Mouse (Mus musculus) hindbrain, embryonic 14.5 days (tissue): Measurements from ENCODE around the gene Il13. TPM values are rescaled to one million over a fixed set of nuclear protein-coding genes. Genes with fewer than 3 reads are reported as not detected.
A peak's percentile ranks its signal among the peaks of the same experiment; 100 is the strongest.

Experiments used
- ATAC-seq: fragments of 200-750 bp; cut with Nextera tagmentation; 2 replicates; pipeline ENCODE4 v1.8.0; 2017; ENCODE audit warnings: moderate number of reproducible peaks, mild to moderate bottlenecking, moderate TSS enrichment, moderate library complexity; ENCODE audit not compliant: low FRiP score
- DNase-seq: peaks from one replicate; pipeline ENCODE4 v3.0.0-alpha.2; 2015; ENCODE audit warnings: low spot score
- H3K27ac ChIP-seq: fragments of 300-500 bp; sonication (generic); 2 replicates; pipeline ENCODE4 v1.5.1; 2014; ENCODE audit warnings: mild to moderate bottlenecking, moderate library complexity
- H3K27me3 ChIP-seq: fragments of 300-500 bp; sonication (generic); 2 replicates; pipeline ENCODE4 v1.6.1; 2014; ENCODE audit warnings: mild to moderate bottlenecking, low read length, mixed read lengths; ENCODE audit not compliant: control insufficient read depth, insufficient read depth
- H3K36me3 ChIP-seq: fragments of 300-500 bp; sonication (generic); replicated peaks from 2 replicates; pipeline ENCODE4 v1.6.1; 2014; ENCODE audit not compliant: control insufficient read depth, insufficient read depth
- H3K4me1 ChIP-seq: fragments of 300-500 bp; sonication (generic); replicated peaks from 2 replicates; pipeline ENCODE4 v1.6.1; 2014; ENCODE audit warnings: antibody characterized with exemption, low read length, mixed read lengths; ENCODE audit not compliant: control insufficient read depth, insufficient read depth
- H3K4me2 ChIP-seq: fragments of 300-500 bp; sonication (generic); replicated peaks from 2 replicates; pipeline ENCODE4 v1.6.1; 2014; ENCODE audit warnings: mild to moderate bottlenecking, moderate library complexity
- H3K4me3 ChIP-seq: fragments of 300-500 bp; sonication (generic); replicated peaks from 2 replicates; pipeline ENCODE4 v1.5.1; 2014; ENCODE audit warnings: mild to moderate bottlenecking, low read length
- H3K9ac ChIP-seq: fragments of 300-500 bp; sonication (generic); 2 replicates; pipeline ENCODE4 v1.6.1; 2014
- H3K9me3 ChIP-seq: fragments of 300-500 bp; sonication (generic); 2 replicates; pipeline ENCODE4 v1.6.1; 2016; ENCODE audit warnings: low read length; ENCODE audit not compliant: control insufficient read depth
- whole genome bisulfite sequencing: fragments of 180-500 bp; shearing (Covaris S2); extraction: QIAGEN DNeasy Blood & Tissue Kit; methylation state at CpG from one replicate; pipeline ENCODE4 v1.1.7; 2014; 5-methylcytosine and 5-hydroxymethylcytosine counted together
- polyA plus RNA-seq: library from polyadenylated mRNA; unstranded; fragments of >200 nt; fragmentation: Nextera tagmentation; extraction: Ambion mirVana; gene quantifications from 2 replicates; pipeline ENCODE4 v1.2.1, GENCODE M21; 2014

Gene Il13
- polyA plus RNA-seq, 1 experiment from 2014 or later: not detected

DNA sequence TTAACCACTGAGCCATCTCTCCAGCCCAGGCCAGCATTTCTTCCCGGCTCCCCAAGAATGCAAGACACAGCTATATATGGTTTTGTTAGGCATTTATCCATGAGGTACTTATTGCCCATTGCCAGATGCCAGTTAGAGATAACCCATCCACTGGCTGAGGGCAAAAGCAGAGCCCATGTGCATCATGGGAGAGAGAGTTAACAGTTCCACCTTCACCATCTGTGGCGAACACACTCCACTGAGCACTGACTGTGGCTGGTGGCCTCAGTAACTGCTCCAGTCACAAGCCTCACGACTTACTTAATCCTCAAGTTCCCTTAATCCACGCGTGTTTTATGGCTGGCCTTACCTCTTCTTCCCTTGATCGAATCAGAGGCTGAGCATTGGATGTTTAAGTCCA is 25.3 kb downstream of the Il13 start:
- Histone ChIP-seq H3K27ac (no peak overlapping the region), H3K9ac (no peak overlapping the region), H3K4me1 (no peaks in the 10 kb centered on the region), H3K4me2 (no peak overlapping the region), H3K9me3 (no peaks in the 10 kb centered on the region), H3K36me3 (no peaks in the 10 kb centered on the region), H3K4me3 (no peak overlapping the region), H3K27me3 (no peaks in the 10 kb centered on the region)
- DNase-seq (no peak), ATAC-seq (no peak)
- WGBS: 82% methylated on average over 6 of the region's 6 CpGs

DNA sequence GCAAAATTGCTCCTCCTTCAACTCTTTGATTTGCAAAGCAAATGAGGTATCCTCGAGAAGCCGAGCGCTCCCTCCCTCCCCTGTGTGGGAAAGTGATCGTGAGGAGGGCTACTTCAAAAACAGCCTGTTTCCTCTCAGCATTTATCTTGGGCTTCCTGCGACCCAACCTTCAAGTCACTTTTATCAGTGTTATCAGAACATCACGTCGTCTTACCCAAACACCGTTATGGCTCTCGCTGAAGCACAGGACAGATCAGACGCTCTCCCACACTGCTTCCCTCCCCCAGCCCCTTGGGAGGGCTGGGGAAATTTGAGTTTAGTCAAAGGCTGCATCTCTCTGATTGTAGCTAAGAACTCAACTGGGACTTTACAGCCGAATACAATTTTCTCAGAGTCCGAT is 28.9 kb downstream of the Il13 start:
- Histone ChIP-seq H3K36me3 (peaks cover 29% of the 10 kb centered on the region), H3K4me3 (no peak overlapping the region), H3K4me1 (no peaks in the 10 kb centered on the region), H3K4me2 (no peak overlapping the region), H3K9ac (no peak overlapping the region), H3K9me3 (no peaks in the 10 kb centered on the region), H3K27ac (no peak overlapping the region), H3K27me3 (no peaks in the 10 kb centered on the region)
- 8% methylated on average over 12 of the region's 12 CpGs for WGBS
- no peak for ATAC-seq
- no peak for DNase-seq

DNA sequence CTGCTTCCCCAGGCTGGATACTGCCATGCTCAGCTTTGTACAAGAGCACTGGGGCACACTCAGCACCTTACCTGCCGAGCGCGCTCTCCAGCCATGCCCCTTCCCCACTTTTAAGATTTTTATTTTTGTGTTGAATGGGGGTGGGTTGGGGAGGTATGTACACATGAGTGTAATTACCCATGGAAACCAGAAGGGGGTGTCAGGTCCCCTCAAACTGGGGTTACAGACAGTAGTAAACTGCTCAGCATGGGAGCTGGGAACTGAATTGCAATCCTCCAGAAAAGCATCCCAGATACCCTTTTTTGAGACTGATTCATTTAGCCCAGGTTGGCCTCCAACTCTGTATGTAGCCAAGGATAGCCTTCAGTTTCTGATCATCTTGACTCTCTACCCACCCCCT is 29.5 kb downstream of the Il13 start:
- Histone ChIP-seq H3K4me1 (no peaks in the 10 kb centered on the region), H3K36me3 (peaks cover 36% of the 10 kb centered on the region), H3K4me3 (no peak overlapping the region), H3K27me3 (no peaks in the 10 kb centered on the region), H3K9ac (no peak overlapping the region), H3K4me2 (no peak overlapping the region), H3K27ac (no peak overlapping the region), H3K9me3 (no peaks in the 10 kb centered on the region)
- DNase-seq (no peak), ATAC-seq (no peak)
- 92% methylated on average over 3 of the region's 3 CpGs for WGBS

DNA sequence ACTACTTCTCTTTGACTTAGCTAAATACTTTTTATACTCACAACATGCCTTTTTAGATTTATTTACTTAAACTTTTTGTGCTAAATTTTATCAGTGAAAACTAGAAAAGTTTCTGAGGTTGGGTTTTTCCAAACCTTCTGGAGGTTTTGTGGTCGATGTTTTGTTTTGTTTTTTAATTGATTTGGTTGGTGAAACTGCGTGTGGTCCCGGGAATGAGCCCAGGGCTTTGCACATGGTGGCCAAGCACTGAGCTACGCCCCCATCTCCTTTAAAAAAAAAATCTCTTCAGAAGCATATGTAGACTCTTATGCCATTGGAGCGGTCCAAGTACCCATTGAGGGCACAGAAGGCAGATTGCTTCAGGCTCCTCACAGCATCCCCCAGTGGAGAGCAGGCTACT is 43.4 kb downstream of the Il13 start:
- Histone ChIP-seq H3K36me3 (peaks cover 93% of the 10 kb centered on the region), H3K4me1 (no peaks in the 10 kb centered on the region), H3K4me2 (no peak overlapping the region), H3K9ac (no peak overlapping the region), H3K9me3 (no peaks in the 10 kb centered on the region), H3K27ac (no peak overlapping the region), H3K27me3 (no peaks in the 10 kb centered on the region), H3K4me3 (no peak overlapping the region)
- ATAC-seq (no peak), DNase-seq (no peak)
- WGBS: 94% methylated on average over 5 of the region's 5 CpGs

DNA sequence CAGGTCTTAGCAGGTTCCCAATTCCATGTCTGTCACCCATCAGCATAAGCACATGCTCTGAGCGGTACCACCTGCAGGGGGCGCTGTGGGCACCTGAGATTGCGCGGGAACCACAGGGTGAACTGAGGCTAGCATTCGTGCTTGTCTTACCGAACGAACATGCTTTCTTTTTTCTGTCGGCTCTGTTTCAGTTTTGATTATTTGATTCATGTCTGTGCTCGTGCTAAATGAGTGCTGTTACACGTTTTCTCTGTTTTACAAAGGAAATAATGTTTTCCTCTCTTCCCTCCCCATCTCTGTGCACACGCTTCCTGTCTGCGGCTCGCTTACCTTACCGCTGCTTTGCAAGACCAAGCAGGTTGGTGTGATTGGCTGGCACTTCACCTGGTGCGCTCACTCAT is 44.1 kb downstream of the Il13 start:
- Histone ChIP-seq H3K4me2 (no peak overlapping the region), H3K27ac (no peak overlapping the region), H3K9ac (no peak overlapping the region), H3K27me3 (no peaks in the 10 kb centered on the region), H3K4me1 (no peaks in the 10 kb centered on the region), H3K4me3 (no peak overlapping the region), H3K36me3 (peaks cover 96% of the 10 kb centered on the region), H3K9me3 (no peaks in the 10 kb centered on the region)
- DNase-seq (peak; percentile 47), ATAC-seq (no peak)
- WGBS: 43% methylated on average over 15 of the region's 15 CpGs

DNA sequence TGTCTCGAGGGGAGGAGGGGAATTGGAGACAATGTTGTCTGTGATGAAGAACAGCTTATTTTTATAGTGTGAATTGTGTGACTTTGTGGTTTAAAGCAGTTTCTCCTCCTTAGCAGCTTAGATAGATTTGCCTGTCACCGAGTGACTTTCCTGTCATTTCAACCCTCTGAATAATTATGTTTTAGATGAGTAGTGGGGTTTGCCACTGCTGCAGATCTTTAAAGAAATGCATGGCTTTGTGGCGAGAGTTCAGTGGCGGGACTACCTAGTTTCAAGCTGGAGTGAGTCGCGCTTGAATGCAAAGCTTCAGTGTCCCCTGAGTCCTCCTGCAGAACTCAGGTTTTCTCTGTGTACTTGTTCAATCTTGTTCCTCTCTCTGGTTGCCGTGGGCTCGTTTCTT is 46.2 kb downstream of the Il13 start:
- WGBS: 81% methylated on average over 8 of the region's 8 CpGs

DNA sequence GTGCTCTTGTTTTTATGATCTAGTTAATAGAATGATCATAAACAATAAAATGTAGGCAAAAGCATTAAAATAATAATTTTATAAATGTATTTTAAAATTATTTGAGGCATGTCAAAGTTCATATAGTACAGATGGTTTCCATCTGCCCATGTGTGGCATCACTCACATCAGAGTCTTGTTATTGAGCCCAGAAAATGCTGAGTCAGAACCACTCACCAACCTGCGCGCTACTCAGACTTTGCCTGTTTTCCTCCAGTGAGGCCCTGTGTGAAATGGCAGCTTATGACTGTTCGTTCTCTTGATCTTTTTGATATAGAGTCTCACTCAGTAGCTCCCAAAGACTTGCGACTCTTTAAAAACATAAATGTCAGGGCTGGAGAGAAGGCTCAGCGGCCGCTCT is 49.0 kb downstream of the Il13 start:
- DNase-seq (no peak), ATAC-seq (no peak)
- no peaks in the 10 kb centered on the region for H3K27me3 ChIP-seq
- no peaks in the 10 kb centered on the region for H3K4me1 ChIP-seq
- H3K9ac ChIP-seq: no peak overlapping the region
- H3K4me3 ChIP-seq: no peak overlapping the region
- peaks cover 93% of the 10 kb centered on the region for H3K36me3 ChIP-seq
- 97% methylated on average over 6 of the region's 6 CpGs for WGBS
- H3K27ac ChIP-seq: no peak overlapping the region
- H3K9me3 ChIP-seq: no peaks in the 10 kb centered on the region
- no peak overlapping the region for H3K4me2 ChIP-seq

More for the DNA sequence above, 46.2 kb downstream of the Il13 start:
- H3K9me3 ChIP-seq: no peaks in the 10 kb centered on the region
- DNase-seq (no peak), ATAC-seq (no peak)
- no peaks in the 10 kb centered on the region for H3K27me3 ChIP-seq
- peaks cover 96% of the 10 kb centered on the region for H3K36me3 ChIP-seq
- no peak overlapping the region for H3K4me2 ChIP-seq
- no peak overlapping the region for H3K4me3 ChIP-seq
- no peaks in the 10 kb centered on the region for H3K4me1 ChIP-seq
- no peak overlapping the region for H3K27ac ChIP-seq
- no peak overlapping the region for H3K9ac ChIP-seq

DNA sequence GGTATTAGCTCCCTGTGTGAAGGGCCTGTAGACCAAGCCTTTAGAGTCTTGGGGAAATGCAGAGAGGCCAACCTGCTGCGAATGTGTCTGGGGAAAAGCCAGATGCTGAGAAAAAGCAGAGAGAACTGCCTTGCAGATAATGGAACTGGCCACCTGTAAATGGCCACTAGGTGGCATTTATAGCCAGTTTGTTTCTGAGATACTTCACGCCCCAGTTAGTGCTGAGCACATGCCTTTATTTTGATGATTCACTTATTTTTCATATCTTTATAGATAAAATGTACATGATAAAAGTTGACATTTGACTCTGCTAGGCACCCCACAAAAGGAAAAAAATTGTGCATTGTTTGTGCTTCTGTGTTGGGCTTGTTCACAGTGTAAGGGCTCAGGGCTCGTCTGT is 49.7 kb downstream of the Il13 start:
- H3K36me3 ChIP-seq: peaks cover 96% of the 10 kb centered on the region
- no peak overlapping the region for H3K4me3 ChIP-seq
- H3K27ac ChIP-seq: no peak overlapping the region
- no peaks in the 10 kb centered on the region for H3K9me3 ChIP-seq
- 66% methylated on average over 3 of the region's 3 CpGs for WGBS
- no peak overlapping the region for H3K4me2 ChIP-seq
- H3K9ac ChIP-seq: no peak overlapping the region
- no peaks in the 10 kb centered on the region for H3K4me1 ChIP-seq
- DNase-seq (peak; percentile 50), ATAC-seq (no peak)
- no peaks in the 10 kb centered on the region for H3K27me3 ChIP-seq

DNA sequence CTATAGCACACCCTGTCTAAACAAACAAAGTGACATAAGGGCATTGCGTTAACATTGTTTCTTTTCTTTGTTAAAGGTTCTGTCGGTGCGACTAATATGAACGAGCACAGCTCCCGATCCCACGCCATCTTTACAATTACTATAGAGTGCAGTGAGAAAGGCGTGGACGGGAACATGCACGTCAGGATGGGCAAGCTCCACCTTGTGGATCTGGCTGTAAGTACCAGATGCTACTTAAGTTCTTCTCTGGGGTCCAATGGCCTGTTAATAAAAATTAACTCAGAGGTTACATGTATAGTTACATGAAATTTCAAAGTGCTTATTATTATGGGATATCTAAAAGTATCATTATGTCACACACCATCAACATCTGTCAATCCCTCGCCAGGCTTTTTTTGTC is 51.4 kb downstream of the Il13 start:
- H3K4me1 ChIP-seq: no peaks in the 10 kb centered on the region
- 71% methylated on average over 10 of the region's 10 CpGs for WGBS
- no peaks in the 10 kb centered on the region for H3K9me3 ChIP-seq
- peaks cover 93% of the 10 kb centered on the region for H3K36me3 ChIP-seq
- H3K27me3 ChIP-seq: no peaks in the 10 kb centered on the region
- H3K4me2 ChIP-seq: no peak overlapping the region
- no peak overlapping the region for H3K9ac ChIP-seq
- no peak overlapping the region for H3K4me3 ChIP-seq
- no peak for ATAC-seq
- H3K27ac ChIP-seq: no peak overlapping the region
- no peak for DNase-seq
